Mouse (Mus musculus) CH12.LX (cell line): ENCODE results near the gene Erf. TPM values are rescaled to one million over a fixed set of nuclear protein-coding genes. Genes with fewer than 3 reads are reported as not detected.

Source experiments
- DNase-seq: peaks from one replicate; pipeline ENCODE4 v3.0.0-alpha.2; 2013; ENCODE audit errors: extremely low read depth
- H3K27ac ChIP-seq: 2 replicates; pipeline ENCODE4 v1.5.1; 2012; ENCODE audit warnings: low read depth, mild to moderate bottlenecking, control low read depth, moderate library complexity; ENCODE audit not compliant: insufficient read depth
- H3K27me3 ChIP-seq: replicated peaks from 2 replicates; pipeline ENCODE3; 2012; ENCODE audit warnings: inconsistent platforms
- H3K36me3 ChIP-seq, 2 experiments: replicated peaks in 1 of 2; 2 replicates each; pipeline versions ENCODE3 to v1.6.1; 2012; ENCODE audit warnings: inconsistent platforms in 1 of 2, low read length in 1 of 2, mild to moderate bottlenecking in 1 of 2, mixed read lengths in 1 of 2, moderate library complexity in 1 of 2; ENCODE audit not compliant: control insufficient read depth in 1 of 2, insufficient read depth in 1 of 2
- H3K4me1 ChIP-seq, 2 experiments: 2 replicates each; pipeline ENCODE4 v1.6.1; 2012; ENCODE audit warnings: inconsistent platforms in 1 of 2, moderate library complexity in 1 of 2; ENCODE audit not compliant: insufficient read depth in 2 of 2, control insufficient read depth in 1 of 2
- H3K4me2 ChIP-seq: 2 replicates; pipeline ENCODE4 v1.6.1; 2012; ENCODE audit warnings: low read depth, mild to moderate bottlenecking, control low read depth; ENCODE audit not compliant: poor library complexity, insufficient read depth, severe bottlenecking
- H3K4me3 ChIP-seq, 3 experiments: fragments of 150-350 bp in 1 of 3; sonication (generic) in 1 of 3; replicated peaks in 1 of 3; 2 replicates each; pipeline versions ENCODE3 to v1.5.1; 2011 to 2012; ENCODE audit warnings: low read depth in 2 of 3, low read length in 2 of 3, mild to moderate bottlenecking in 2 of 3, moderate library complexity in 2 of 3, control low read depth in 1 of 3, improper control_type of control experiment in 1 of 3, inconsistent platforms in 1 of 3, mixed read lengths in 1 of 3; ENCODE audit not compliant: poor library complexity in 1 of 3
- H3K79me2 ChIP-seq: replicated peaks from 2 replicates; pipeline ENCODE4 v1.6.1; 2012; ENCODE audit warnings: mild to moderate bottlenecking, moderate library complexity; ENCODE audit not compliant: control insufficient read depth, poor library complexity, insufficient read depth, severe bottlenecking; ENCODE audit errors: extremely low read depth
- H3K9ac ChIP-seq: 2 replicates; pipeline ENCODE4 v1.6.1; 2012; ENCODE audit warnings: low read depth, mild to moderate bottlenecking, control low read depth, moderate library complexity; ENCODE audit not compliant: insufficient read depth
- H3K9me3 ChIP-seq: replicated peaks from 2 replicates; pipeline ENCODE3; 2012; ENCODE audit warnings: low read length, inconsistent platforms, mixed read lengths
- BHLHE40 ChIP-seq: IDR thresholded peaks from 2 replicates; pipeline ENCODE4 v1.6.1; 2011; ENCODE audit warnings: mild to moderate bottlenecking, low read depth, low read length, improper control_type of control experiment
- ELF1 ChIP-seq: IDR thresholded peaks from 2 replicates; pipeline ENCODE4 v1.6.1; 2014; ENCODE audit warnings: low read depth, mild to moderate bottlenecking, inconsistent platforms, low read length, improper control_type of control experiment
- ETS1 ChIP-seq: conservative IDR thresholded peaks from 2 replicates; pipeline ENCODE4 v1.6.1; 2012; ENCODE audit warnings: low read depth, mild to moderate bottlenecking, inconsistent platforms, low read length, improper control_type of control experiment, moderate library complexity
- JUN ChIP-seq: IDR thresholded peaks from 2 replicates; pipeline ENCODE4 v1.6.1; 2011; ENCODE audit warnings: low read depth, mild to moderate bottlenecking, low read length, improper control_type of control experiment, moderate library complexity; ENCODE audit not compliant: insufficient read depth
- MAFK ChIP-seq: IDR thresholded peaks from 2 replicates; pipeline ENCODE4 v1.6.1; 2011; ENCODE audit warnings: low read length, improper control_type of control experiment; ENCODE audit not compliant: insufficient replicate concordance
- NELFE ChIP-seq: IDR thresholded peaks from 2 replicates; pipeline ENCODE4 v1.6.1; 2011; ENCODE audit warnings: low read depth, low read length, improper control_type of control experiment
- POLR2AphosphoS2 ChIP-seq: IDR thresholded peaks from 2 replicates; pipeline ENCODE4 v1.6.1; 2011; ENCODE audit warnings: low read depth, low read length, improper control_type of control experiment
- TBP ChIP-seq: conservative IDR thresholded peaks from 2 replicates; pipeline ENCODE4 v1.6.1; 2011; ENCODE audit warnings: low read depth, low read length, improper control_type of control experiment
- TCF12 ChIP-seq: IDR thresholded peaks from 2 replicates; pipeline ENCODE4 v1.6.1; 2014; ENCODE audit warnings: low read depth, mild to moderate bottlenecking, inconsistent platforms, low read length, improper control_type of control experiment
- USF1 ChIP-seq: IDR thresholded peaks from 2 replicates; pipeline ENCODE4 v1.6.1; 2014; ENCODE audit warnings: low read depth, mild to moderate bottlenecking, inconsistent platforms, low read length, improper control_type of control experiment
- USF2 ChIP-seq: conservative IDR thresholded peaks from 2 replicates; pipeline ENCODE4 v1.6.1; 2011; ENCODE audit warnings: low read depth, low read length, improper control_type of control experiment
- ZNF384 ChIP-seq: IDR thresholded peaks from 2 replicates; pipeline ENCODE4 v1.6.1; 2012; ENCODE audit warnings: low read depth, low read length, improper control_type of control experiment, inconsistent platforms
- dilution Hi-C: fragments of 300-500 bp; cut with MboI; formaldehyde crosslinking; loops from 2 replicates; pipeline ENCODE4 v1.14.3; 2020; ENCODE audit warnings: low sequenced_read_pairs; ENCODE audit not compliant: extremely low pct_unique_long_range_greater_than_20kb, extremely low pct_ligation_motif_present
- in situ Hi-C: fragments of 300-500 bp; cut with MboI; formaldehyde crosslinking; loops from 3 replicates; pipeline ENCODE4 v1.14.3; 2019; ENCODE audit warnings: low sequenced_read_pairs, low pct_ligation_motif_present, low pct_unique_long_range_greater_than_20kb, mixed read lengths
- polyA plus RNA-seq: library from polyadenylated mRNA; unstranded; fragments of >175 nt; gene quantifications from 2 replicates; pipeline ENCODE4 v1.2.1, GENCODE M21; 2012; ENCODE audit warnings: low read depth; ENCODE audit not compliant: insufficient read length
- total RNA-seq, 2 experiments: library from RNA; depleted of rRNA; stranded (reverse); fragments of 300-350 nt in 1 of 2; fragments of >200 nt in 1 of 2; gene quantifications; 2 replicates each; pipeline ENCODE4 v1.2.3; 2012 to 2014

Gene Erf
- total and polyA plus RNA-seq, 3 experiments: 6.1 to 15.4 (median 13.2) TPM

DNA sequence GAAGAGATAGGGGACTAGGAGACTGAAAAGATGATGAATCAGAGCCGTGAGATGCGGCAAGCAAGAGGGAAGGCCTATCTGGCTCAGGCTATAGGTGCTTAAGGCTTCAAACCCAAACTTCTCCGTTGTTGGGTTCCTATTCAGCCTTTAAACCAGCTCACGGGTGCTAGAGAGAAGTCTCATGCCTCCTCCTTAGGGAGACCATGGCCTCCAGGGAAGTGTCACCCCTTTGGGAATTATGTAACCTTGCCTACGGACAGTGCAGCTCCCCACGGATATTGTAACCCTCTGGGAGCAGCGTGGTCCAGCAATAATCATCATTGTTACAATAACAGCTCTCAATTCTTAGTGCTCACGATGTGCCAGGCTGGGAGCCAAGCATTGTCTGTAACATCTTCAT lies 1.3 kb upstream of the Erf start:
- H3K9me3 ChIP-seq: no peaks in the 10 kb centered on the region
- H3K27me3 ChIP-seq: peaks cover 4% of the 10 kb centered on the region
- H3K4me2 ChIP-seq: no peak overlapping the region
- no peak overlapping the region for H3K9ac ChIP-seq
- TF ChIP-seq TBP: no peak
- TF ChIP-seq MAFK: no peak
- H3K4me3 ChIP-seq: no peak overlapping the region
- no peak for DNase-seq
- dilution Hi-C loops (no loop called here), in situ Hi-C loops (no loop called here)
- H3K4me1 ChIP-seq: peaks cover 5 to 27% of the 10 kb centered on the region in 2 experiments; a peak in 3 of 4 replicates
- no peak overlapping the region for H3K27ac ChIP-seq
- H3K36me3 ChIP-seq: peaks cover 0 to 1% of the 10 kb centered on the region in 2 experiments
- H3K79me2 ChIP-seq: peaks cover 17% of the 10 kb centered on the region

DNA sequence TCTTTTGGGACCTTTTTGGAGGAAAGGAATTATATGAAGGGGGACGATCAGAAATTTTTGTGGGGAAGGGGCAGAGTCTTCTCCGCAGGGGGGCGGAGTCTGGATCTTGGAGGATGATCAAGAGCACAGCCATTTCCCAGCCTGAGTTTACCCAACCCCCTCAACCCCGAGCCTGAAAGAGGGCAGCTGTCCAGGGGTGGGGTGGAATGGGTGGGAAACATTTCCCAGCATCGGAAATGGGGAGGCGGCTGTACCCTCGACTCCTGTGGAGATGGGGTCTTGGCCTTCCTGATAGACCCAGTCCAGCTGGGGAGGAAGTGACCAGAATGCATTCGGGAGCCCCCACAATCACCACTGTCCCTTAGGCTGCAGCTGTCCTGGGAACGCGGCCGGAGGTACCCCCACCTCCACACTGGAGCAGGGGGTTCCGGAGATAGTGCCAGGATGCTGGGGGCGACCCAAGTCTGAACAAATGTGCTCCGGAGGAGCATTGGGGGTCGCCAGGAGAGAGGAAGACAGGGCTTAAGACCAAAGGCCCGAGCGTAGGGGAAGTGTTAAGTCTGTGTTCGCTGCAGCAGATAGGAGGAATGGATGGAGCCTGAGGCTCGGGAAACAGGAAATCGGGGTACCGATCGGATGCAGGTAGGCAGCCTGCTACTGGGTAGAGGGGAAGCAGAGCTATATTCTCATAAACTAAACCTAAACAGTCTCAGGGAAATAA lies 670 bp upstream of the Erf start:
- Histone ChIP-seq H3K27ac (no peak overlapping the region), H3K4me1 (peaks cover 5 to 31% of the 10 kb centered on the region in 2 experiments; a peak in 3 of 4 replicates), H3K9me3 (no peaks in the 10 kb centered on the region), H3K9ac (peak overlapping the region; percentile 52), H3K36me3 (peaks cover 0 to 7% of the 10 kb centered on the region in 2 experiments), H3K79me2 (peaks cover 17% of the 10 kb centered on the region), H3K4me2 (peak overlapping the region; percentile 77), H3K4me3 (peak overlapping the region in 2 of 3 experiments; percentile 34 to 42), H3K27me3 (peaks cover 4% of the 10 kb centered on the region)
- TF ChIP-seq BHLHE40 (no peak), JUN (no peak), POLR2AphosphoS2 (no peak), TCF12 (no peak), USF1 (no peak), ETS1 (no peak), ZNF384 (no peak), USF2 (no peak), NELFE (no peak), ELF1 (no peak)
- dilution Hi-C loops: no loop called here
- DNase-seq: no peak
- in situ Hi-C loops: no loop called here
